Mouse (Mus musculus) A20 (cell line): ENCODE data around the gene Adipoq.
"Not testable (repeated sequence)": the region's sequence is repeated elsewhere in the genome, so short reads cannot be mapped to it uniquely, and the experiment has no call there.

Experiments
- DNase-seq: peaks from one replicate; pipeline ENCODE4 v3.0.0-alpha.2; 2011; ENCODE audit warnings: low read depth, low spot score

Adipoq gene

GRCm38 (mm10) chr16:23159749-23160148 lies 13.4 kb downstream of the Adipoq start:
- DNase-seq: no peak

GRCm38 (mm10) chr16:23162116-23162515 lies 15.8 kb downstream of the Adipoq start:
- DNase-seq: no peak

GRCm38 (mm10) chr16:23164443-23164842 lies 18.1 kb downstream of the Adipoq start:
- DNase-seq: no peak

- peak; percentile 45 for DNase-seq
Measured at GRCm38 (mm10) chr16:23165441-23165840, 19.1 kb downstream of the Adipoq start.

- no peak for DNase-seq
Measured at GRCm38 (mm10) chr16:23166646-23167045, 20.3 kb downstream of the Adipoq start.

- no peak for DNase-seq
Measured at GRCm38 (mm10) chr16:23167079-23167478, 20.7 kb downstream of the Adipoq start.

- no peak for DNase-seq
Measured at GRCm38 (mm10) chr16:23170813-23171212, 24.5 kb downstream of the Adipoq start.

- no peak for DNase-seq
Measured at GRCm38 (mm10) chr16:23173904-23174303, 27.6 kb downstream of the Adipoq start.

GRCm38 (mm10) chr16:23174855-23175254 lies 28.5 kb downstream of the Adipoq start:
- no peak for DNase-seq

- DNase-seq: no peak
Measured at GRCm38 (mm10) chr16:23175956-23176355, 29.6 kb downstream of the Adipoq start.

GRCm38 (mm10) chr16:23177856-23178255 lies 31.5 kb downstream of the Adipoq start:
- no peak for DNase-seq

- DNase-seq: no peak
Measured at GRCm38 (mm10) chr16:23178796-23179195, 32.5 kb downstream of the Adipoq start.

- not testable (repeated sequence) for DNase-seq
Measured at GRCm38 (mm10) chr16:23179436-23179835, 33.1 kb downstream of the Adipoq start.

GRCm38 (mm10) chr16:23181054-23181453 lies 34.7 kb downstream of the Adipoq start:
- DNase-seq: no peak

GRCm38 (mm10) chr16:23181487-23181886 lies 35.2 kb downstream of the Adipoq start:
- DNase-seq: no peak

GRCm38 (mm10) chr16:23181942-23182597 lies 35.7 kb downstream of the Adipoq start:
- DNase-seq: no peak

- DNase-seq: peak; percentile 64
Measured at GRCm38 (mm10) chr16:23185824-23186223, 39.5 kb downstream of the Adipoq start.

- no peak for DNase-seq
Measured at GRCm38 (mm10) chr16:23186418-23186817, 40.1 kb downstream of the Adipoq start.

GRCm38 (mm10) chr16:23187983-23188382 lies 41.6 kb downstream of the Adipoq start:
- DNase-seq: peak; percentile 33

GRCm38 (mm10) chr16:23189612-23190011 lies 43.3 kb downstream of the Adipoq start:
- no peak for DNase-seq

- DNase-seq: no peak
Measured at GRCm38 (mm10) chr16:23191560-23192242, 45.4 kb downstream of the Adipoq start.

GRCm38 (mm10) chr16:23195618-23196017 lies 49.3 kb downstream of the Adipoq start:
- DNase-seq: no peak

- no peak for DNase-seq
Measured at GRCm38 (mm10) chr16:23196296-23196695, 50.0 kb downstream of the Adipoq start.
